Mouse (Mus musculus) naive thymus-derived CD4-positive, alpha-beta T cell, adult 2 months (primary cell): Measurements from ENCODE around the gene Tsga13.

ENCODE experiments used
- DNase-seq: peaks from one replicate; pipeline ENCODE4 v3.0.0-alpha.2; 2011; ENCODE audit warnings: low read depth

Tsga13 gene

GRCm38 (mm10) chr6:30855956-30856355 lies 59.4 kb downstream of the Tsga13 start:
- no peak for DNase-seq

DNA sequence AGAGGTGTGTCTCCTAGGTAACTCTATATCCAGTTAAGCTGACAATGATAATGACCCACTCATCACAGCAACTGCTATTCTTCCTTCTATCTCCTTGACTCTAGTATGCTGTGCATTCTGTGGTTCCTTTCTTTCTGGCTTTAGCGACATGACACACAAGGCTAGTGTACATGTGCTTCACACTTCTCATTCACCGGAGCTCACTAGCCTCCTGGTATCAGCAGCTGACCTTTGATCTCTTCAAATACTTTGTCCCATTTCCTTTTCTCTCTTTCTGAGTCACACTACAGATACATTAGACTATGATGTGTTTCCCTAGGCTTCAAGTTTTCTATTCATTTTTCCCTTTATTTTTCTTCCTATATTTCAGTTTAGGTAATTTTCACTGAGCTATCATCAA lies 60.2 kb downstream of the Tsga13 start:
- DNase-seq, result no peak

- DNase-seq, result no peak
These were observed 65.6 kb downstream of the Tsga13 start for GRCm38 (mm10) chr6:30849818-30850217.
